Mouse (Mus musculus) ZHBTc4 (cell line): ENCODE data around the gene Fxyd4.

ENCODE experiments used
- DNase-seq: peaks from one replicate; pipeline ENCODE4 v3.0.0-alpha.2; 2011; ENCODE audit warnings: low read depth, low spot score

Gene Fxyd4

DNA sequence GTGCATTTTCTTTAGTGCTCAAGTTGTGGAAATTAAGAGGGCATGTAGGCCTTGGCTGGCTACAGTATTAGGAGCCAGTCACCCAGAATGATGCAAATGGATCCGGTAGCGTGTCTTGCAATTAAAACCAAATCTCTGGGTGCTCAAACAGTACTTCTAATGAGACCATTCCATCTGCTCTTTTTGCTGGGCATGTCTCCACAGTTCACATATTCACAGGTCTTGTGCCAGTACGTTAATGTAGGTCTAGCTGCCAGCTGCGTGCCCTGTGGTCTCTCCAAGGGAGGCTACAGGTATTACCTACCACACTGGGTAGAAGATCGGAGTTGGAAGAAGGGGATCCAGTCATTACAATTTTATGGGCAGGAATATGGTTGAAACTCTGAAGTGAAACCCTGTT is 19.4 kb downstream of the Fxyd4 start:
- DNase-seq, result peak; percentile 39

DNA sequence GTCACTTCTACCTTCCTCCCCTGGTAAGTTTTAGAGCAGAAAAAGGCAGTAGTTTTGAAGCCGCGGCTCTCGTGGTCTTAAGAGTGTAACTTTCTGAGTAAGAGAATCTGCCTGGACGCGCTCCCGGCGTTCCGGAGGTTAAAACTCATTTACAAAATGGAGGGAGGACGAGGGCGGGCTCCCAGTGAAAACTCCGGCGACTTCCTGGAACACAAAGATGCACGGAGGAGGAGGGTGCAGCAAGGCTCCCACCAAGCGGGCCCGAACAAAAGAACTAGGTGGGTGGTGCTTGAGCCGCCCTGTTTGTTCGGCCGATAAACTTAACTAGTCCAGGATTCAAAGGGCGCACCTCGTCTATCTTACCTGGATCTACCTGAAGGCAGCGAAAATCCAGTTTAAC is 19.9 kb downstream of the Fxyd4 start:
- peak; percentile 95 for DNase-seq

DNA sequence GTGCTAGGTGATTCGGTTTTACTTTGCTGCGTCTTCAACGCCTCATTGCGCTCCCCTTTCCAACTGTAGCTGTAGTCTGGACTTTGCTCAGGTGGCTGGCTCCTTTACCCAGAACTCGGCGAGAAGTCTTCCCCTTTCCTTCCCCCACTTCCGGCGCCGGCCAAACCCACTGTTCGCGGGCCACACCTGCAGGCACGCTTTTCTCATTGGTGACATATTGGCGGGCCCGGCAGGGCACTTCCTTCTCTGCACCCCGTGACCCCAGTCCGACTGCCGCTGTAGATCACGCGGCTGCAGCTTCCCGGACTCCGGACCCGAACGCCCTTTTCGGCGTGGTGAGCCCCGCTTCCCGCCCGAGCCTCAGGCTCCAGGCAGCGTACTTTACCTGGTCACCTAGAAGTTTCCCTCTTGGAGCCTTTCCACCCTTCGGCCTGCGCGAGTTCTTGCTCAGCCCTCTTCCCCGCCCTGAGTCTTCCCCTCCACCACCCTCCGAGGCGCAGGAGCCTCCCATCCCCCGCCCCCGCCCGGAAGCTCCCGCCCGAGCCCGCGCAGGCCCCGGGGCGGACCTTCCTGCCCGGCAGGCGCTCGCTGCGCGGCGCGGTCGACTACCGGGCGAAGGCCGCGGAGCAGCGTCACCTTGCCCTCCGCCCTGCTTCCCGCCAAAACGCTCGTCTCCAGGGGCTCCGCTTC is 20.6 kb downstream of the Fxyd4 start:
- DNase-seq, result peak; percentile 96

DNA sequence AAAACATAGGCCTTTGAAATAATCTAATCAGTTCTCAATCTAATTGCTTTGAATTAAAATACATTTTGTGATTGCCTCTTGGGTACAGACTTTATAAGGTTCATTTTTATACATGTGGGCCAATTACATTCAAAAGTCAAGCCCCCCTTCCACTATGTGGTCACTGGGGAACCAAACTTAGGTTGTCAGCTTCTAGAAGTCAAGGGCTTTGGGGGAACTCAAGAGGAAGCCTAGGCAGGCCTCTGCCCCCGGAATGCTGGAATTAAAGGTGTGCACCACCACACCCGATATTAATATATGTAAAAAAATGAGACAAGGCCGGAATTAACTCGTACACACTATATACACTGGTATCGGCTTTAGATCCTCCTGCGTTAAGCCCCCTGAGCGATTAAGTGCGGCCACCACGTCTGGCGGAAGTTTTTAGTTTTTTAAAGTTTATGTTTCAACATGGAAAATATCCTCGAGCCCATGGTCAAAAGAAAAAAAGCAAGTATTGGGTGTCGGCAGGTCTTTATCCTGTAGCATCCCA is 21.2 kb downstream of the Fxyd4 start:
- DNase-seq, result peak; percentile 32

DNA sequence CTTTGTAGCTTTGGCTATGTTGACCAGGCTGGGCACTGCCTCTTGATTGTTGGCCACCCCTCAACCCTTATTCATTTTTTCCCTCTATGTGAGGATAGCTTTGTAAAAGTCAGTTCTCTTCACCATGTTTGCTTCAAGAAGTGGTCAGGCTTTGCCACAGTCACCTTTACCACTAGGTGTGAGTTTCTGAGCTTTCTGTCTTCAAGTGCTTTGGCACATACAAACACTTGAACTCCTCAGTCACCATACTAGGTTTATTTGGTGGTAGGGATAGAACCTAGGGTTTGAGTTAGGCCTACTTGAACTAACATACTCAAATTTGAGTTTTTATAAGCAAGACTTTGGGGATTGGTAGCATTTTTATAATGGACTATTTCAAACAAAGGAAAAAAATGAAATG is 23.0 kb downstream of the Fxyd4 start:
- DNase-seq, result peak; percentile 11

DNA sequence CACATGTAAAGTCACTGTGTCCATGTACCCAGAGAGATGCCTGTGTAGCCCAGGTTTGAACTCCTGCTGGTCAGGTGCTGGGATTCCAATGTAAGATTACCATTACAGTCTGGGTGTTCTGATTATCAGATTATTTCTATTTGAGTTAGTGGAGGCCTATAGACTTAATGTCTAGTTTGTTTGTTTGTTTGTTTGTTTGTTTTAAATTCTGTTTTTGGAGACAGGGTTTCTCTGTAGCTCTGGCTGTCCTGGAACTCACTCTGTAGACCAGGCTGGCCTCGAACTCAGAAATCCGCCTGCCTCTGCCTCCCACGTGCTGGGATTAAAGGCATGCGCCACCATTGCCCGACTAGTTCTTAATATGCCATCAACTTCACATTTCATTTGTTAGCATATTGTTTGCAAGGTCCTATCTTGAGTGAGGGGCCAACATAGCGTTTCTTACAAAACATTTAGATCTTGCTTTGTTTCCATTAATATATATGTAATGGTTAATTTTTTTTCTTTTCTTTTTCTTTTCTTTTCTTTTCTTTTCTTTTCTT is 27.3 kb downstream of the Fxyd4 start:
- peak; percentile 16 for DNase-seq

DNA sequence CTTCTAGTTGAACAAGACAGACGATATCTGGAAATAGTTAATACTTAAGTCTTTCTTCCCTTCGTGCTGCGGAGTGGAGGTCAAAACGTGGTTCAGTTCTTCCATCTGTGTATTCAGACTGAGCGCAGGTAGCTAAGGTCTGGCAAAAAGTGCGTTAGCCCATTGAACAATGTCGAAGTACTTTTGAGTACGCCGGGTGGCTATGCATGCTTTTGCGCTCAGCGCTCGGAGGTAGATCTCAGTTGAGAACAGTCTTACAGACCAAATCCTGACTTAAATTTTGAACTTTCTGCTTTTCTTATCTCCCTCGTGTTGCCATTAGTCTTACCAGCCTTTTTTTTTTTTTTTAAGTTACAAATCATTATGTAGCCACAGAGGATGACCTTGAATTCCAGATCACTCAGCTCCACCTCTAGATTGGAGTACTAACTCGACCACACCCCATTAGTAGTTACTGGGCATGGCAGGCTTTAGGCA is 29.0 kb downstream of the Fxyd4 start:
- peak; percentile 78 for DNase-seq

DNA sequence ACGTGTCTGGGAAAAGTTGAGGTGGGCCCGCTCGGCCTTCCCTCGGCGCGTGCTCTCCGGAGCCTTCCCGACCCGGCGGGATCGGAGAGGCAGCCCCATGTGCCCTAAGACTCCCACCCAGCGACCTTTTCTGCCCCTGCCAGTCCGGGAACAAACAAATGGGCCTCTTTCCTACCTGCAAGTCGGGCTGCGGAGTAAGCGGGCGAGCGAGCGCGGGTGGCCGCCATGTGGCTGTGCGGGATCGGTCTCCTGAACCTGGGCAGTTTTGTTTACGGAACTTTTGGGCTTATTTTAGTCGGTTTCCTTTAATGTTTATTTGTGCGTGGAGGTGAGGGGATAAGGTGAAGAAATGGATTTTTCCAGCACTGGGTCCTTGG is 29.5 kb downstream of the Fxyd4 start:
- no peak for DNase-seq

DNA sequence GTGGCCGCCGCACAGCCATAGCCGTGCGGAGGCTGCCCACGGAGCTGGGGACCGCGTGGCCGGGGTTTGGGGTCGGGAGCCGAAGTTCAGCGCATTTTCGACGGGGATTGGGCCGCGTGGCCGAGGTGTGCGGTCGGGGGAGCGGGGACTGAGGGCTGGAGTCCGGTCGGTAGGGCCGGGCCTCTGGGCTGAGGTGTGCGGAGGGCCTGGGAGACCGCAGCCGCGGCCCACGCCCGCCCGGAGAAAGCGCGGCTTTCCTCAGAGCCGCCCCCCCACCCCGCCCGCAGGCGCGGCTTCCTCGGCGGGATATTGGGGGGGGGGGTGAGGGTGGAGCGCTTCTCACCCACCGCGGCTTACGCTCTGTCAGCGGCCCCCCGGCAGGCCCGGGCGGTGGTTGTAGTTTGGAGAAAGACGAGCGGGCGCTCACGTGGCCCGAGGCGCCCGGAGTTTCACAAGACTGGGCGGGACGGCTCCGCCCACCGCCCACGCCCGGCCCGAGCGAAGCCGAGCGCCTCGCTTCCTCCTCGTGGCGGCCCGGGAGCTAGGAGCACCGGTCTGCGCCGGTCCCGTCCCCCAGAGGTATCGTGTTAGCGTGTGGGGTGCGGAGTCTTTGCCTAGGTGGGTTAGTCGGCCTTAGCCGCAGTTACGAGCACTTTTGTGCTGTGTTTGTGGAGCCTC is 30.1 kb downstream of the Fxyd4 start:
- peak; percentile 97 for DNase-seq

DNA sequence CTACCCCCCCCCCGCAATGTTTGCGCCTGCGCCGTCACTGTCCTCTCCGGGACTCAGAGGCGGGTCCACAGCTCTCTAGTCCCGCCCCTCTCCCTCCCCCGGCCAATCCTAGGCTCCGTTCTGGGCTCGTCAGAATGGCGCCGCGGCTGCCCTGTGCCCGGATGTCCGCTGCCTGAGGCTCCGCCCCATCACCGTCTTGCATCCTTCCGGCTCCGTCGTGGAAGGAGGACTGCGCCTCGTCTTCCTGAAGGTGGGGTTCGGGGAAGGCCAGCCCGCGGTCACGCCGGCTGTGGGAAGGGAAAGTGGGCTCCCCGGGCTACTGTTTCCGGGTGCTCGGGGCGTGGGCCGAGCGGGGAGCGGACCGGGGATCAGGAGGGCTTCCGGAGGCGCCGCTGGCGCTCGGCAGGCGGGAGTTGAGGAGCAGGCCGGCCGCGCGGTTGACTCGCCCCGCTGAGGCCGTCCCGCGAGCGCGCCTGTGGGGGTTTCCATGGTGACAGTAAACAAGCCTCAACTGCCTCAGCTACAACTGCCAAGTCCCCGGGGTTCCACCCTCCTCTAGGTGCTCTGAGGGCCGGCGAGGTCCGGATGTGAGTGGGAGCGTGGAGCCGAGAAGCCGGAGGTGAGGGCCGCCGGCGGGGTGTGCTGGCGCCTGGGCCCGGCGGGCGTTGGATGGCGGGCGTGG is 30.8 kb downstream of the Fxyd4 start:
- peak; percentile 99 for DNase-seq

DNA sequence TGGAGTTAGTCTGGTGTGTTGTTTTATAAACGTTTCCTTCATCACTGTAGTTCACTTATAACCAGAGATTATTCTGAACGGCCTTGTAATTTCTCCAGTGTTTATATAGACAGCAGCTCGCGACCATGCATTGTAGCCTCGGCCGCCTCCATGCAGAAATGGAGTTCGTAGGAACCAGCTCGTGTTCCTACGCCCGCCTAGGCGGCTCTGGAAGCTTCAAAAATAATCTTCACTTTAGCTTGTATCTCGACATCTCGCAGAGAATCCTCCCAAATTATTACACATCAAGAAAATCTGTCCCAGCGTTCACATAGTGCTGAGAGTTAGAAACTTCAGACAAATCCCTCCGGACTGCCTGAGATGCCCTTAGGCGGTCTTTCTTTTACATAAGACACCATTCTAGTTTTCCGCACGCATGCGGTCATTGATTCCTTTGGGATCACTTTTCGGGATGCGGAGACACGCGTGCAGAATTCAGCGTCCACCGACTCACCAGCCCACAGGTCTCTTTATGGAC is 31.4 kb downstream of the Fxyd4 start:
- peak; percentile 85 for DNase-seq

DNA sequence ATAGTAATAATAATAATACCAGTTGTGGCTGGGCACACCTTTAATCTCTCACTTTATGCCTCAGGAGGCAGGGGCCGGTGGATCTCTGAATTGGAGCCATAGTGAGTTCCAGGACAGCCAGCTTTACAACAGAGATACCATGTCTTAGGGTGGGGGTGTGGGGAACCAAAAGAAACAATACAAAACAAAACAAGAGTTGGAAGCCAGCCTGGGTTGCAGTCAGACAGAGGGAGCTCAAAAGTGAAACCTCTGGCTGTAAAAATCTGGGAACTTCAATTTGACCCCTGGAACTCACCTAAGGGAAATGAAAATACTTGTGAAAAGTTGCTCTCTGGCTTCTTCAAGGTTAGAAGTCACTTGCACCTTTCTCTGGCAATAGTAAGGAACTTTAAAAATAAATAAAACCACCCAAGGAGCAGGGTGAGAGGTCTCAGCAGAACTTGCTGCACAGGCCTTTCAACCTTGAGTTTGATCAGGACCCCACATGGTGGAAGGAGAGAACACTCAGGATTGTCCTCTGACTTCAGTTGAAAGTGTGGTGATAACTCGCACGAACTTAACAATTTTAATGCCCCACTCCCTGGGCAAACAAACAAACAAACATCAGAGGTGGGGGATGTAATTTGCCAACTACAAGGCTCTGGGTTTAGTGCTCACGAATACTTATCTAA is 32.1 kb downstream of the Fxyd4 start:
- no peak for DNase-seq

DNA sequence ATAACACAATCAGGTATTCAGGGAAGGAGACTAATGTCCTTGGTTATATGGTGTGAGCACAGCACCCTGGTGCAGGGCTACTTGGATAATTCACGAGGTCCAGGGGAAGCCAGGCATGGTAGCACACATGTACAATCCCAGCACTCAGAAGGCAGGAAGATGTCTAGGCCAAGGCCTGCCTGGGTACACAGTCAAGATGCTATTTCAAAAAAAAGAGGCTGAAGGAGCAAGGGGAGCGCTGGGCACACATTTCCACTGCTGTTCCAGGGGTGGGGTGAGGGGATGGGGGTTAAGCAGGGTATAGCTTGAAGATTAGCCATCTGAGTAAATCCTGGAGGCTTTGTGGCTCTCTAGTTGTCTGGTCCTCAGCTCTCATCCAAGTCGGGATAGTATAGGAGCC is 33.7 kb downstream of the Fxyd4 start:
- DNase-seq, result no peak

DNA sequence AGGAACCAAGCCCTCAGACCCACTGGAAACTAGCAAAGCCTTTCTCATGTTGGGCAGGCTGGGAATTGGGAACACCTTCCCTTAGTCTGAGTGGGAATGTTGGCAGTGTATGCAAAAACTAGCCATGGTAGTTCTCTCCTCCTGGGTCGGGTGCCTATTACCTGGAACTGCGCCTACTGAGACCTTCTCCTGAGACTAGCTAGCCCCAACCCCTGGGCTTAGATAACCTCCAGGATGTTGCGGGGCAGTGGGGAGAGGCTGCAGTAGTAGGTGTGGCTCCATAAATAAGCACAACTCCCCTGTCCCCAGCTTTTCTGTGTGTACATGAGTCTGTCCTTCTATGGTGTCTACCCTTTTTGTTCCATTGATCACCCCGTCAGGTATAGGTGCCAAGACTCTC is 34.9 kb downstream of the Fxyd4 start:
- DNase-seq, result no peak

DNA sequence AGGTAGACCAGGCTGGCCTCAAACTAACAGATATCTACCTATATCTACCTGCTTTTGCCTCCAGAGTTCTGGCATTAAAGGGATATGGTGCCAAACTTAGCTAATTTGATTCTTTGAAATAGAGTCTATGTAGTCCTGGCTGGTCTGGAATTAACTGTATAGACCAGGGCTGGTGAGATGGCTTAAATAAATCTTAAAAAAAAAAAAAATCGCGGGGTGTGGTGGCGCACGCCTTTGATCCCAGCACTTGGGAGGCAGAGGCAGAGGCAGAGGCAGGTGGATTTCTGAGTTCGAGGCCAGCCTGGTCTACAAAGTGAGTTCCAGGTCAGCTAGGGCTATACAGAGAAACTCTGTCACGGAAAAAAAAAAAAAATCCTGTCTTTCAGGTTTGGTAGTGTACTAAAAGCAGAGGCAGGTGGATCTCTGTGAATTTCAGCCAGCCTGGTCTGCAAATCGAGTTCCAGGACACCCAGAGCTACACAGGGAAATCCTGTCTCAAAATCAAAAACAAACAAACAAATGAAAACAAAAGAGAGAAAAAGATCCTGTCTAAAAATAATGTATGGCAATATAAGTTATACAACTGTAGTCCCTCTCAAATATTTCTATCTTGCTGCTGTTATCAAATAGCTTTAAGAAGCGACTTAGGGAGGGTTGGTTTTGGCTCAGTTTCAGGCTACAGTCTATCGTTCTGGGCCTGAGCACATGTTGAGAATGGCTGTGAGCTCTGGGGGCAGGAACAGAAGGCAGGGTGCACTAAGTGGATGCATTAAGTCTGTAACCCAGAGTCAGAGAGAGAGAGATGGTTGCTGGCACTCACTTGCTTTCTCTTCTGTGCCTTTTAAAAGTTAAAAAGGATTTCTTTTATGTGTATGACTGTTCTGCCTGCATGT is 35.7 kb downstream of the Fxyd4 start:
- DNase-seq, result no peak

DNA sequence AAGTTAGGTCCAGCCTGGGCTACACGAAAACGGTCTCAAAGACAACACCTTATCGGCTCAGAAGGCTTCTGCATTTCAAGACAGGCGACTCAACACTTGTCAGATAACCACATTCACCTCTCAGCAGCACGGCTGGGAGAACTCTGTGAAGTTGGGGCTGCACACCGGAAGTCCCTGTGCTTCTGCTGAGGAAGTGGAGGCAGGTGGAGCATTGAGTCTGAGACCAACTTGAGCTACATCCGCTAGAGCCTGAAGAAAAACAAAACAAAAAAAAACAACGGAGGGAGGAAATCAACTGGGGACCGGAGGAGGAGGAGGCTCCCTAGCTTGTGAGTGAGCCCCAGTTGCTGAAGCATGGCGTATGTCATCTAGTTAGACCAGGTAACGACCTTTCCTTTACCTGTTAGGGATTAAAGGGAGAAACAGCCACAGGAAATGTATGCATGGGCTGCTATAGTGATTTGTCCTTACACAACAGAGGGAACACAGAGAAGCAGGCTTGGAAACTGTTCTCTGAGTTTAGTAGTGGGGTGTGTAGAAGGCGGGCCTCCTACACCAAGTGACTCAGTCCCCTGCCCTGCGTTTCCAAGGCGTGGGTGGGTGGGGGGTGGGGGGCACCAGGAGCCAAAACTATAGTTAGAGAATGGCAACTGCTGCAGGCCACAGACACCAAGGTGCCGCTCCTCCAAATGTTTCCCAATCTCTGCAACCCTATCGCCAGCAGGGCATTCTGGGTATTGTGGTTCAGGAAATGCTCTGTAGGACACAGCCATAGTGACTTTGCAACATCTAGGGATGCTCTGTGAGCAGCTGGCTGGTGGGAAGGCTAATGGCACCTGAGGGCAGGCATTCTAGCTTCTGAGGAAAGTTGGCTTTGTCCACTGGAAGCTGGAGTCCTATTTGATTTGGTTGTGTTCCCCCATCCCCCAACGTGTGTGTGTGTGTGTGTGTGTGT is 37.1 kb downstream of the Fxyd4 start, which contains the start of gene Hnrnpf:
Hnrnpf (plus strand) TSS at position 199 of the 955 bp plus-strand sequence.
- peak; percentile 59 for DNase-seq

DNA sequence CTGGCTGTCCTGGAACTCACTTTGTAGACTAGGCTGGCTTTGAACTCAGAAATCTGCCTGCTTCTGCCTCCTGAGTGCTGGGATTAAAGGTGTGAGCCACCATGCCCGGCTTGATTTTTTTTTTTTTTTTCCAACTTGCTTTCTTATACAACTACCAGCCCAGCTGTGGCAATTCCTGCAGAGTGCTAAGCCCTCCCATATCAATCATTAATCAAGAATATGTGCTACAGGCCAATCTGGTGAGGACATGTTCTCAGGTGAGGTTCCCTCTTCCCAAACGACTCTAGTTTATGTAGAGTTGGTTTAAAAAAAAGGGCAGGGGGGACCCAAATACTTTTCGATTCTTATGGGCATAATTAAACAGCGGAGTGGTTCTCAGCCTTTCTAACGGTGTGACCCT is 39.7 kb downstream of the Fxyd4 start:
- DNase-seq, result no peak

DNA sequence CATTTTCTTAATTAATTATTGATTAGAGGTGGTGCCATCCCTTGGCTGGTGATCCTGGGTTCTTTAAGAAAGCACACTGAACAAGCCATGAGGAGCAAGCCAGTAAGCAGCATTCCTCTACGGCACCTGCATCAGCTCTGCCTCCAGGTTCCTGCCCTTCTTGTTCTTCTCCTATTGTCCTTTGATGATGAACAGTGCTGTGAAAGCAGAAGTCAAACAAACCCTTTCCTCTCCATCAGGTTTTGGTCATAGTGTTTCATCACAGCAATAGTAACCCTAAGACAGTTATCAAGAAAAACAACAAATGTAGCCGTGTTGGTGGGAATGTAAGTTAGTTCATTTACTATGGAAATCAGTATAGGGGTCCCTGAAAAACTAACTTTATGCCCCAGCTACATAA is 44.1 kb downstream of the Fxyd4 start:
- no peak for DNase-seq

DNA sequence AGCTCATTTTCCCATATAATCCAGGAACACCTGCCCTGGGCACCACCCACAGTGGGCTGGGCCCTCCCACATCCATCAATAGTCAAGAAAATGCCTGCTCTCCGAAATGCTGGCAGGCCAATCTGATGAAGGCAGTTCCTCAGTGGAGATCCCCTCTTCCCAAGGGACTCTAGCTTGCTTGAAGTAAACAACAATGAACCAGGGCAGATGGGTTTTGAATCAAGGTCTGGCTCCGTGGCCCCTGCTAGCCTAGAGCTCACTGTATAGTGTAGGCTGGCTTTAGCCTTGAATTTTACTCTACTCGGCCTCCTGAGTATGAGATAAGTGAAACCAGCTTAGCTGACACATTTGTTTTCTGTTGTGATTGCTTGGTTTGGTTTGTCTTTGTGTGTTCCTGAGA is 45.1 kb downstream of the Fxyd4 start:
- no peak for DNase-seq
